Mouse (Mus musculus) MEL (cell line): Measurements from ENCODE around the gene Apbb2. TPM values are rescaled to one million over a fixed set of nuclear protein-coding genes. Genes with fewer than 3 reads are reported as not detected.

Source experiments
- DNase-seq: peaks from one replicate; pipeline ENCODE4 v3.0.0; 2011; ENCODE audit warnings: low read depth, low spot score
- H3K27ac ChIP-seq: 2 replicates; pipeline ENCODE4 v1.5.1; 2012; ENCODE audit warnings: low read depth, mild to moderate bottlenecking, control low read depth, low read length, moderate library complexity; ENCODE audit not compliant: control insufficient read depth
- H3K27me3 ChIP-seq, 2 experiments: fragments of 150-350 bp in 1 of 2; sonication (generic) in 1 of 2; 2 replicates each; pipeline ENCODE4 v1.6.1; 2012; ENCODE audit warnings: low read length in 2 of 2, mild to moderate bottlenecking in 2 of 2, improper control_type of control experiment in 1 of 2, moderate library complexity in 1 of 2; ENCODE audit not compliant: insufficient read depth in 2 of 2, control insufficient read depth in 1 of 2
- H3K36me3 ChIP-seq, 2 experiments: 2 replicates each; pipeline ENCODE4 v1.6.1; 2012 to 2014; ENCODE audit warnings: low read length in 2 of 2, improper control_type of control experiment in 1 of 2, inconsistent platforms in 1 of 2, mild to moderate bottlenecking in 1 of 2; ENCODE audit not compliant: insufficient read depth in 2 of 2, control insufficient read depth in 1 of 2
- H3K4me1 ChIP-seq, 2 experiments: fragments of 150-350 bp in 1 of 2; sonication (generic) in 1 of 2; 2 replicates each; pipeline ENCODE4 v1.6.1; 2012; ENCODE audit warnings: low read length in 2 of 2, improper control_type of control experiment in 1 of 2, mild to moderate bottlenecking in 1 of 2; ENCODE audit not compliant: insufficient read depth in 2 of 2, control insufficient read depth in 1 of 2
- H3K4me3 ChIP-seq, 2 experiments: fragments of 150-350 bp in 1 of 2; sonication (generic) in 1 of 2; 2 replicates each; pipeline ENCODE4 v1.5.1; 2012; ENCODE audit warnings: low read depth in 2 of 2, low read length in 2 of 2, mild to moderate bottlenecking in 2 of 2, moderate library complexity in 2 of 2, control low read depth in 1 of 2, improper control_type of control experiment in 1 of 2; ENCODE audit not compliant: control insufficient read depth in 1 of 2, insufficient read depth in 1 of 2
- H3K79me2 ChIP-seq: 2 replicates; pipeline ENCODE4 v1.6.1; 2012; ENCODE audit warnings: mild to moderate bottlenecking, low read length, moderate library complexity; ENCODE audit not compliant: control insufficient read depth, poor library complexity, insufficient read depth
- H3K9ac ChIP-seq: 2 replicates; pipeline ENCODE4 v1.6.1; 2012; ENCODE audit warnings: low read depth, mild to moderate bottlenecking, control low read depth, low read length, moderate library complexity; ENCODE audit not compliant: control insufficient read depth, poor library complexity, severe bottlenecking
- H3K9me3 ChIP-seq: fragments of 150-350 bp; sonication (generic); replicated peaks from 2 replicates; pipeline ENCODE4 v1.6.1; 2012; ENCODE audit warnings: mild to moderate bottlenecking, low read length, improper control_type of control experiment, moderate library complexity; ENCODE audit not compliant: insufficient read depth
- CHD1 ChIP-seq: IDR thresholded peaks from 2 replicates; pipeline ENCODE4 v1.6.1; 2012; ENCODE audit warnings: low read depth, mild to moderate bottlenecking, inconsistent platforms, low read length, improper control_type of control experiment
- CHD2 ChIP-seq: IDR thresholded peaks from 2 replicates; pipeline ENCODE4 v1.6.1; 2011; ENCODE audit warnings: low read length, improper control_type of control experiment
- CTCF ChIP-seq, 3 experiments: IDR thresholded peaks in 2 of 3; conservative IDR thresholded peaks in 1 of 3; 2 replicates each; pipeline ENCODE4 v1.5.1; 2011 to 2012; ENCODE audit warnings: low read length in 3 of 3, low read depth in 2 of 3, mild to moderate bottlenecking in 2 of 3, improper control_type of control experiment in 1 of 3, inconsistent platforms in 1 of 3, mixed read lengths in 1 of 3, moderate library complexity in 1 of 3; ENCODE audit not compliant: control insufficient read depth in 1 of 3, insufficient read depth in 1 of 3, poor library complexity in 1 of 3, severe bottlenecking in 1 of 3
- E2F4 ChIP-seq: IDR thresholded peaks from 2 replicates; pipeline ENCODE4 v1.6.1; 2011; ENCODE audit warnings: low read depth, low read length, improper control_type of control experiment, borderline replicate concordance
- EP300 ChIP-seq, 2 experiments: IDR thresholded peaks; 2 replicates each; pipeline ENCODE4 v1.6.1; 2011; ENCODE audit warnings: improper control_type of control experiment in 2 of 2, low read length in 2 of 2, low read depth in 1 of 2, mild to moderate bottlenecking in 1 of 2
- ETS1 ChIP-seq: IDR thresholded peaks from 2 replicates; pipeline ENCODE4 v1.6.1; 2012; ENCODE audit warnings: low read depth, mild to moderate bottlenecking, inconsistent platforms, low read length, improper control_type of control experiment, moderate library complexity
- GABPA ChIP-seq: IDR thresholded peaks from 2 replicates; pipeline ENCODE4 v1.6.1; 2012; ENCODE audit warnings: low read depth, mild to moderate bottlenecking, inconsistent platforms, low read length, improper control_type of control experiment, moderate library complexity
- GATA1 ChIP-seq: IDR thresholded peaks from 2 replicates; pipeline ENCODE4 v1.6.1; 2011; ENCODE audit warnings: low read depth, low read length, improper control_type of control experiment
- HCFC1 ChIP-seq: IDR thresholded peaks from 2 replicates; pipeline ENCODE4 v1.6.1; 2012; ENCODE audit warnings: low read depth, mild to moderate bottlenecking, inconsistent platforms, low read length, improper control_type of control experiment, moderate library complexity
- JUND ChIP-seq: IDR thresholded peaks from 2 replicates; pipeline ENCODE4 v1.6.1; 2011; ENCODE audit warnings: low read depth, mild to moderate bottlenecking, improper control_type of control experiment, low read length
- MAX ChIP-seq: IDR thresholded peaks from 2 replicates; pipeline ENCODE4 v1.6.1; 2011; ENCODE audit warnings: low read length, improper control_type of control experiment
- MAZ ChIP-seq: IDR thresholded peaks from 2 replicates; pipeline ENCODE4 v1.6.1; 2012; ENCODE audit warnings: low read depth, mild to moderate bottlenecking, inconsistent platforms, low read length, improper control_type of control experiment
- MEF2A ChIP-seq: IDR thresholded peaks from 2 replicates; pipeline ENCODE4 v1.6.1; 2014; ENCODE audit warnings: low read depth, mild to moderate bottlenecking, inconsistent platforms, low read length, improper control_type of control experiment; ENCODE audit not compliant: poor library complexity, insufficient replicate concordance, severe bottlenecking; ENCODE audit errors: extremely low read depth
- MYC ChIP-seq: IDR thresholded peaks from 2 replicates; pipeline ENCODE4 v1.6.1; 2011; ENCODE audit warnings: low read depth, mild to moderate bottlenecking, low read length, improper control_type of control experiment, moderate library complexity
- POLR2A ChIP-seq, 2 experiments: IDR thresholded peaks; 2 replicates each; pipeline ENCODE4 v1.6.1; 2011 to 2012; ENCODE audit warnings: low read length in 2 of 2, mild to moderate bottlenecking in 2 of 2, control low read depth in 1 of 2, improper control_type of control experiment in 1 of 2, low read depth in 1 of 2, moderate library complexity in 1 of 2; ENCODE audit not compliant: control insufficient read depth in 1 of 2, insufficient read depth in 1 of 2, poor library complexity in 1 of 2
- POLR2AphosphoS5 ChIP-seq: IDR thresholded peaks from 2 replicates; pipeline ENCODE4 v1.6.1; 2012; ENCODE audit warnings: low read depth, borderline replicate concordance, mild to moderate bottlenecking, inconsistent platforms, low read length, moderate library complexity, mixed read lengths
- RAD21 ChIP-seq: IDR thresholded peaks from 2 replicates; pipeline ENCODE4 v1.6.1; 2011; ENCODE audit warnings: mild to moderate bottlenecking, low read depth, low read length, improper control_type of control experiment
- RCOR1 ChIP-seq: IDR thresholded peaks from 2 replicates; pipeline ENCODE4 v1.6.1; 2012; ENCODE audit warnings: low read depth, mild to moderate bottlenecking, inconsistent platforms, low read length, improper control_type of control experiment
- SIN3A ChIP-seq: IDR thresholded peaks from 2 replicates; pipeline ENCODE4 v1.6.1; 2012; ENCODE audit warnings: low read length, improper control_type of control experiment, inconsistent platforms
- SMC3 ChIP-seq: IDR thresholded peaks from 2 replicates; pipeline ENCODE4 v1.6.1; 2011; ENCODE audit warnings: low read depth, low read length, improper control_type of control experiment
- TAL1 ChIP-seq: IDR thresholded peaks from 2 replicates; pipeline ENCODE4 v1.6.1; 2012; ENCODE audit warnings: mild to moderate bottlenecking, inconsistent platforms, low read length, moderate library complexity, mixed read lengths
- TBP ChIP-seq: IDR thresholded peaks from 2 replicates; pipeline ENCODE4 v1.8.0; 2011; ENCODE audit warnings: low read depth, low read length, improper control_type of control experiment
- USF2 ChIP-seq, 2 experiments: IDR thresholded peaks; 2 replicates each; pipeline ENCODE4 v1.6.1; 2011 to 2012; ENCODE audit warnings: improper control_type of control experiment in 2 of 2, low read length in 2 of 2, borderline replicate concordance in 1 of 2, inconsistent platforms in 1 of 2, low read depth in 1 of 2, mild to moderate bottlenecking in 1 of 2; ENCODE audit not compliant: insufficient read depth in 1 of 2
- ZKSCAN1 ChIP-seq: IDR thresholded peaks from 2 replicates; pipeline ENCODE4 v1.6.1; 2012; ENCODE audit warnings: low read depth, mild to moderate bottlenecking, inconsistent platforms, low read length, improper control_type of control experiment, moderate library complexity
- ZMIZ1 ChIP-seq: IDR thresholded peaks from 2 replicates; pipeline ENCODE4 v1.6.1; 2012; ENCODE audit warnings: low read depth, mild to moderate bottlenecking, inconsistent platforms, low read length, improper control_type of control experiment, moderate library complexity
- ZNF384 ChIP-seq: IDR thresholded peaks from 2 replicates; pipeline ENCODE4 v1.6.1; 2012; ENCODE audit warnings: low read depth, mild to moderate bottlenecking, inconsistent platforms, low read length, improper control_type of control experiment
- polyA plus RNA-seq, 2 experiments: library from polyadenylated mRNA; stranded (reverse) in 1 of 2; unstranded in 1 of 2; fragments of >175 nt in 1 of 2; fragments of >200 nt in 1 of 2; gene quantifications; 2 replicates each; pipeline versions ENCODE4 v1.2.1 to v1.2.4; 2012; ENCODE audit warnings: low replicate concordance in 2 of 2, low read depth in 1 of 2; ENCODE audit not compliant: insufficient read length in 2 of 2, insufficient read depth in 1 of 2, missing spikeins in 1 of 2
- total RNA-seq: library from RNA; depleted of rRNA; stranded (reverse); fragments of 300-350 nt; gene quantifications from 2 replicates; pipeline ENCODE4 v1.2.3, GENCODE M21; 2012

The Apbb2 gene
- total and polyA plus RNA-seq, 3 experiments, result not detected

DNA sequence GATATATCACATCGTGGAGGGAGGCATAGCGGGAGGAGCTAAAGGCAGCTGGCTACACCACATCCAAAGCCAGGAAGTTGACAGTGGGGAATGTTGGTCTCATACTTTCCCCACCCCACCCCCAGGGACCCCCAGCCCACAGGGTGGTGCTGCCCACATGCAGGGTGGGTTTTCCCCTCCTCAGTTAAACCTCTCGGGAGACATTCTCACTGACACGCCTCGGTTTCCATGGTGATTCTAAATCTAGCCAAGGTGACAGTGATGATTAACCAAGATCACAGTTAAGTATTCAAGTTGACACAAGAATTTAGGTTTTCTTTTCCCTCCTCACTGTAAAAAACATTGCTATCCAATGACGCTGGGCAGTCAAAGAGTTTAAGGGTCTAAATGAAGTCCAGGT, 270.2 kb downstream of the Apbb2 start:
- Histone ChIP-seq H3K36me3 (no peaks in the 10 kb centered on the region), H3K4me1 (no peaks in the 10 kb centered on the region), H3K27me3 (no peaks in the 10 kb centered on the region), H3K27ac (no peak overlapping the region), H3K79me2 (no peaks in the 10 kb centered on the region), H3K4me3 (no peak overlapping the region), H3K9me3 (no peaks in the 10 kb centered on the region), H3K9ac (no peak overlapping the region)
- DNase-seq, result no peak
- no peak for TF ChIP-seq HCFC1
- TF ChIP-seq CHD2, result no peak
- TF ChIP-seq CTCF (IDR thresholded peaks at IDR 0.05 in 2 of 3, conservative IDR thresholded peaks at IDR 0.05 in 1 of 3; ENCODE audit: control insufficient read depth in 1 of 3, insufficient read depth in 1 of 3, low read depth in 2 of 3, low read length in 3 of 3, poor library complexity in 1 of 3, severe bottlenecking in 1 of 3), result no peak
- TF ChIP-seq EP300 (IDR thresholded peaks at IDR 0.05; ENCODE audit: low read depth in 1 of 2, low read length in 2 of 2), result no peak

DNA sequence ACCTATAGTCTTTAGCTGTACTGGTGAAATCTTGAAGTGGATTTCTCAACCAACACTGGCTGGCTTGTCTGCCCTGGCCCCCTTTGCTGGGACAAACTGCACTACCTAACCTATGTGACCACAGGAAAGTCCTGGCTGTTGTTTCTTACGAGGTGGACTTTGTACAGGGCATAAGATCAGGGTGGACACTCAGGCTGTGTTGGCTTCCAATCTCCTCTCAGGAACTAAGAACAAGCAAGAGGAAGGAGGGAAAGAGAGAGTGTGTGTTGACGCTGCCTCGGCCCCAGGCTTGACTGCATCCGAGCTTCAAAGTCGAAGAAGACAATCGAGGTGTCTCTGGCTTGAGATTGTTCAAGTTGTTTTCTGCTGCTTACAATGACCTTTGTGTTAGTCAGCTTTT, 271.8 kb downstream of the Apbb2 start:
- no peak for DNase-seq
- TF ChIP-seq POLR2A (IDR thresholded peaks at IDR 0.05; ENCODE audit: control insufficient read depth in 1 of 2, insufficient read depth in 1 of 2, low read depth in 1 of 2, low read length in 2 of 2, poor library complexity in 1 of 2) (no peak), GATA1 (no peak), ZMIZ1 (no peak), POLR2AphosphoS5 (no peak), JUND (no peak), MYC (no peak), HCFC1 (no peak), EP300 (IDR thresholded peaks at IDR 0.05; ENCODE audit: low read depth in 1 of 2, low read length in 2 of 2) (no peak), SIN3A (no peak), TBP (no peak), ETS1 (no peak), RAD21 (no peak)
- H3K9ac ChIP-seq, result no peak overlapping the region
- no peaks in the 10 kb centered on the region for H3K79me2 ChIP-seq
- H3K9me3 ChIP-seq, result no peaks in the 10 kb centered on the region
- no peak overlapping the region for H3K27ac ChIP-seq
- H3K4me1 ChIP-seq, result no peaks in the 10 kb centered on the region
- no peaks in the 10 kb centered on the region for H3K27me3 ChIP-seq
- no peaks in the 10 kb centered on the region for H3K36me3 ChIP-seq
- H3K4me3 ChIP-seq, result no peak overlapping the region

DNA sequence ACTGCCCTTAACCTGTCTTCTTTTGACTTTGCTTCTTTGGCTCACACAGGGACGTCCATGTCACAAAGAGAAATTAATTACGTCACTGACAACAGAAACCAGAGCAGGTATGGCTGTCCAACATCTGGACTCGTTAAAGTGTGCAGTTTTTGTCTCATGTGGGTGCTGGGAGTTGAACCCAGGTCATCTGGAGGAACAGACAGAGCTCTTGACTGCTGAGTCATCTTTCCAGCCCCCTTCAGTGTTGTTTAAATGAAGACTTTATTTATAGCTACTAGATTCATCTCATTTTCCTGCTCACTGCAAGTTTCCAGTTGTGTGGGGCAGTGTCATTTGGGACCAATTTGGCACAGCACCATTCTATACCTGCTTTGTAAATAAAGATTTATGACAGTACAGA, 273.4 kb downstream of the Apbb2 start:
- DNase-seq, result no peak
- H3K27ac ChIP-seq, result no peak overlapping the region
- TF ChIP-seq CHD2, result no peak
- no peak for TF ChIP-seq TAL1
- no peak for TF ChIP-seq SMC3
- TF ChIP-seq MEF2A, result no peak
- TF ChIP-seq E2F4, result no peak
- no peak for TF ChIP-seq JUND
- no peak for TF ChIP-seq USF2 (IDR thresholded peaks at IDR 0.05; ENCODE audit: borderline replicate concordance in 1 of 2, insufficient read depth in 1 of 2, low read depth in 1 of 2, low read length in 2 of 2)
- TF ChIP-seq RCOR1, result no peak
- no peak for TF ChIP-seq ETS1
- TF ChIP-seq EP300 (IDR thresholded peaks at IDR 0.05; ENCODE audit: low read depth in 1 of 2, low read length in 2 of 2), result no peak
- TF ChIP-seq CHD1, result no peak
- no peak for TF ChIP-seq ZMIZ1
- TF ChIP-seq MAZ, result no peak
- no peak for TF ChIP-seq ZNF384
- no peak for TF ChIP-seq ZKSCAN1
- TF ChIP-seq GABPA, result no peak
- TF ChIP-seq HCFC1, result no peak
- TF ChIP-seq MAX, result no peak
- TF ChIP-seq, all 39 proteins: peak for 0
- no peak overlapping the region for H3K4me3 ChIP-seq
- H3K27me3 ChIP-seq, result no peaks in the 10 kb centered on the region
- no peaks in the 10 kb centered on the region for H3K4me1 ChIP-seq
- H3K9me3 ChIP-seq, result no peaks in the 10 kb centered on the region
- no peaks in the 10 kb centered on the region for H3K79me2 ChIP-seq
- H3K36me3 ChIP-seq, result no peaks in the 10 kb centered on the region
- H3K9ac ChIP-seq, result no peak overlapping the region
